Mouse (Mus musculus): ENCODE data around the gene 6030468B19Rik. TPM values are rescaled to one million over a fixed set of nuclear protein-coding genes. Genes with fewer than 3 reads are reported as not detected.

The 6030468B19Rik gene
- polyA plus RNA-seq, 1 experiment, result not detected

- Histone ChIP-seq H3K4me3 (ENCODE audit: insufficient read depth, low read depth, low read length) (no peak overlapping the region), H3K27ac (ENCODE audit: insufficient read depth, low read depth, low read length) (no peak overlapping the region), H3K4me1 (ENCODE audit: control insufficient read depth, insufficient read depth, low read length) (no peaks in the 10 kb centered on the region)
- 28% methylated on average over 22 of the region's 22 CpGs for WGBS
- TF ChIP-seq CTCF (IDR thresholded peaks at IDR 0.05; ENCODE audit: insufficient read depth, low read depth, low read length), result no peak
- no peak for TF ChIP-seq POLR2A (IDR thresholded peaks at IDR 0.05; ENCODE audit: insufficient read depth, low read depth, low read length)
Observed at GRCm38 (mm10) chr11:117792281-117792888, 5.1 kb upstream of the 6030468B19Rik start.

GRCm38 (mm10) chr11:117794035-117794551 lies 3.4 kb upstream of the 6030468B19Rik start:
- H3K4me3 ChIP-seq (ENCODE audit: insufficient read depth, low read depth, low read length), result no peak overlapping the region
- no peaks in the 10 kb centered on the region for H3K4me1 ChIP-seq (ENCODE audit: control insufficient read depth, insufficient read depth, low read length)
- 77% methylated on average over 4 of the region's 4 CpGs for WGBS
- TF ChIP-seq CTCF (IDR thresholded peaks at IDR 0.05; ENCODE audit: insufficient read depth, low read depth, low read length) (no peak), POLR2A (IDR thresholded peaks at IDR 0.05; ENCODE audit: insufficient read depth, low read depth, low read length) (no peak)
- no peak overlapping the region for H3K27ac ChIP-seq (ENCODE audit: insufficient read depth, low read depth, low read length)

- TF ChIP-seq CTCF (IDR thresholded peaks at IDR 0.05; ENCODE audit: insufficient read depth, low read depth, low read length), result no peak
- TF ChIP-seq POLR2A (IDR thresholded peaks at IDR 0.05; ENCODE audit: insufficient read depth, low read depth, low read length), result no peak
Observed at GRCm38 (mm10) chr11:117796954-117797353, 506 bp upstream of the 6030468B19Rik start.

GRCm38 (mm10) chr11:117798160-117798541 lies 691 bp downstream of the 6030468B19Rik start:
- Histone ChIP-seq H3K4me3 (ENCODE audit: insufficient read depth, low read depth, low read length) (no peak overlapping the region), H3K27ac (ENCODE audit: insufficient read depth, low read depth, low read length) (no peak overlapping the region), H3K4me1 (ENCODE audit: control insufficient read depth, insufficient read depth, low read length) (no peaks in the 10 kb centered on the region)
- WGBS, result 89% methylated on average over 2 of the region's 2 CpGs
- TF ChIP-seq POLR2A (IDR thresholded peaks at IDR 0.05; ENCODE audit: insufficient read depth, low read depth, low read length) (no peak), CTCF (IDR thresholded peaks at IDR 0.05; ENCODE audit: insufficient read depth, low read depth, low read length) (no peak)

More at GRCm38 (mm10) chr11:117796954-117797353, 506 bp upstream of the 6030468B19Rik start:
- Histone ChIP-seq H3K27ac (ENCODE audit: insufficient read depth, low read depth, low read length) (no peak overlapping the region), H3K4me3 (ENCODE audit: insufficient read depth, low read depth, low read length) (no peak overlapping the region), H3K4me1 (ENCODE audit: control insufficient read depth, insufficient read depth, low read length) (no peaks in the 10 kb centered on the region)
- WGBS, result 74% methylated on average over 5 of the region's 5 CpGs

GRCm38 (mm10) chr11:117799174-117799573 lies 1.7 kb downstream of the 6030468B19Rik start:
- Histone ChIP-seq H3K27ac (ENCODE audit: insufficient read depth, low read depth, low read length) (no peak overlapping the region), H3K4me3 (ENCODE audit: insufficient read depth, low read depth, low read length) (no peak overlapping the region), H3K4me1 (ENCODE audit: control insufficient read depth, insufficient read depth, low read length) (no peaks in the 10 kb centered on the region)
- WGBS, result 61% methylated on average over 5 of the region's 5 CpGs
- no peak for TF ChIP-seq POLR2A (IDR thresholded peaks at IDR 0.05; ENCODE audit: insufficient read depth, low read depth, low read length)
- no peak for TF ChIP-seq CTCF (IDR thresholded peaks at IDR 0.05; ENCODE audit: insufficient read depth, low read depth, low read length)

- no peaks in the 10 kb centered on the region for H3K4me1 ChIP-seq (ENCODE audit: control insufficient read depth, insufficient read depth, low read length)
- H3K4me3 ChIP-seq (ENCODE audit: insufficient read depth, low read depth, low read length), result no peak overlapping the region
- no peak overlapping the region for H3K27ac ChIP-seq (ENCODE audit: insufficient read depth, low read depth, low read length)
- TF ChIP-seq CTCF (IDR thresholded peaks at IDR 0.05; ENCODE audit: insufficient read depth, low read depth, low read length), result no peak
- no peak for TF ChIP-seq POLR2A (IDR thresholded peaks at IDR 0.05; ENCODE audit: insufficient read depth, low read depth, low read length)
- WGBS, result 86% methylated on average over 7 of the region's 7 CpGs
Observed at GRCm38 (mm10) chr11:117800038-117800437, 2.6 kb downstream of the 6030468B19Rik start.

GRCm38 (mm10) chr11:117801650-117802049 lies 4.2 kb downstream of the 6030468B19Rik start:
- TF ChIP-seq CTCF (IDR thresholded peaks at IDR 0.05; ENCODE audit: insufficient read depth, low read depth, low read length), result no peak
- TF ChIP-seq POLR2A (IDR thresholded peaks at IDR 0.05; ENCODE audit: insufficient read depth, low read depth, low read length), result no peak
- Histone ChIP-seq H3K4me1 (ENCODE audit: control insufficient read depth, insufficient read depth, low read length) (no peaks in the 10 kb centered on the region), H3K4me3 (ENCODE audit: insufficient read depth, low read depth, low read length) (no peak overlapping the region), H3K27ac (ENCODE audit: insufficient read depth, low read depth, low read length) (no peak overlapping the region)
- WGBS, result 92% methylated on average over 7 of the region's 7 CpGs

- H3K27ac ChIP-seq (ENCODE audit: insufficient read depth, low read depth, low read length), result no peak overlapping the region
- no peak overlapping the region for H3K4me3 ChIP-seq (ENCODE audit: insufficient read depth, low read depth, low read length)
- 88% methylated on average over 3 of the region's 3 CpGs for WGBS
- no peaks in the 10 kb centered on the region for H3K4me1 ChIP-seq (ENCODE audit: control insufficient read depth, insufficient read depth, low read length)
- TF ChIP-seq POLR2A (IDR thresholded peaks at IDR 0.05; ENCODE audit: insufficient read depth, low read depth, low read length) (no peak), CTCF (IDR thresholded peaks at IDR 0.05; ENCODE audit: insufficient read depth, low read depth, low read length) (no peak)
Observed at GRCm38 (mm10) chr11:117803166-117803688, 5.8 kb downstream of the 6030468B19Rik start.

GRCm38 (mm10) chr11:117806781-117807180 lies 9.3 kb downstream of the 6030468B19Rik start:
- WGBS, result 94% methylated on average over 6 of the region's 6 CpGs
- Histone ChIP-seq H3K27ac (ENCODE audit: insufficient read depth, low read depth, low read length) (no peak overlapping the region), H3K4me3 (ENCODE audit: insufficient read depth, low read depth, low read length) (no peak overlapping the region), H3K4me1 (ENCODE audit: control insufficient read depth, insufficient read depth, low read length) (peaks cover 16% of the 10 kb centered on the region)
- TF ChIP-seq POLR2A (IDR thresholded peaks at IDR 0.05; ENCODE audit: insufficient read depth, low read depth, low read length), result no peak

Measured in olfactory bulb, adult 2 months (tissue).